8 mouse cellular contexts compared by ENCODE assay signal in genomic region chr1:36303381-36304320, GRCm38 (mm10). TPM values are rescaled to one million over a fixed set of nuclear protein-coding genes. Genes with fewer than 3 reads are reported as not detected.
DNase-seq lines count a peak whose midpoint lies in the region; ATAC-seq and TF ChIP-seq lines count a peak whose summit lies in the region.

No protein-coding gene starts in this region.

- peak overlapping the region; percentile 52 for H3K9ac ChIP-seq in forebrain, embryonic 14.5 days (ENCODE audit: low read length)
- H3K9ac ChIP-seq in heart, postnatal 0 days (replicated peaks; ENCODE audit: low read depth, low read length): peak overlapping the region; percentile 31; the same call in 1 of the 2 replicates
- no peak overlapping the region for H3K9ac ChIP-seq in liver, embryonic 15.5 days

- peak overlapping the region; percentile 60; the same call in 1 of the 2 replicates for H3K27ac ChIP-seq in forebrain, embryonic 14.5 days (ENCODE audit: low read depth, low read length)
- H3K27ac ChIP-seq in heart, postnatal 0 days (ENCODE audit: low read depth): peak overlapping the region; percentile 79
- H3K27ac ChIP-seq in liver, embryonic 15.5 days (replicated peaks): no peak overlapping the region

- peak; percentile 79 for ATAC-seq in forebrain, embryonic 14.5 days
- ATAC-seq in heart, postnatal 0 days (ENCODE audit: insufficient read depth, low read depth): peak; percentile 77
- no peak for ATAC-seq in liver, embryonic 15.5 days (ENCODE audit: insufficient read depth)

- DNase-seq in 3T3-L1 (ENCODE audit: low read depth, low spot score): peak; percentile 84
- peak; percentile 81 to 84 for DNase-seq in adrenal gland, postnatal 36 days
- peak; percentile 94 for DNase-seq in forebrain, embryonic 14.5 days (ENCODE audit: low spot score)
- DNase-seq in heart, postnatal 0 days (ENCODE audit: low spot score): peak; percentile 98
- DNase-seq in kidney, postnatal 36 days: peak; percentile 67
- DNase-seq in ovary, postnatal 36 days (ENCODE audit: low spot score): peak; percentile 65
- DNase-seq in urinary bladder, postnatal 14 days (ENCODE audit: low spot score): peak; percentile 86

- H3K27me3 ChIP-seq in forebrain, embryonic 14.5 days (replicated peaks; ENCODE audit: control insufficient read depth, insufficient read depth, low read length): peaks cover 4% of the 10 kb centered on the region; the same call in 1 of the 2 replicates
- H3K27me3 ChIP-seq in heart, postnatal 0 days (ENCODE audit: control insufficient read depth, insufficient read depth, low read length): no peaks in the 10 kb centered on the region
- peaks cover 74% of the 10 kb centered on the region for H3K27me3 ChIP-seq in liver, embryonic 15.5 days

- peak overlapping the region; percentile 67 for H3K4me2 ChIP-seq in forebrain, embryonic 14.5 days (ENCODE audit: low read length)
- H3K4me2 ChIP-seq in heart, postnatal 0 days (ENCODE audit: low read depth, low read length): peak overlapping the region; percentile 60
- peak overlapping the region; percentile 58 for H3K4me2 ChIP-seq in liver, embryonic 15.5 days

- TF ChIP-seq EP300 in heart, postnatal 0 days (IDR thresholded peaks at IDR 0.05; ENCODE audit: low read depth): 0 out of 2 replicates have a peak, but pooled peaks have one; percentile 72

- H3K4me1 ChIP-seq in forebrain, embryonic 14.5 days (ENCODE audit: control insufficient read depth, insufficient read depth, low read length): peaks cover 9% of the 10 kb centered on the region
- H3K4me1 ChIP-seq in heart, postnatal 0 days (ENCODE audit: control insufficient read depth, insufficient read depth): peaks cover 24% of the 10 kb centered on the region
- H3K4me1 ChIP-seq in liver, embryonic 15.5 days (replicated peaks): peaks cover 8% of the 10 kb centered on the region

- TF ChIP-seq CTCF in heart, postnatal 0 days (IDR thresholded peaks at IDR 0.05; ENCODE audit: low read depth): no peak

- H3K36me3 ChIP-seq in forebrain, embryonic 14.5 days (ENCODE audit: control insufficient read depth, insufficient read depth, low read length): no peaks in the 10 kb centered on the region
- no peaks in the 10 kb centered on the region for H3K36me3 ChIP-seq in heart, postnatal 0 days (replicated peaks; ENCODE audit: control insufficient read depth, insufficient read depth, low read length)
- H3K36me3 ChIP-seq in liver, embryonic 15.5 days (replicated peaks): no peaks in the 10 kb centered on the region

- H3K4me3 ChIP-seq in forebrain, embryonic 14.5 days (ENCODE audit: low read depth, low read length): peak overlapping the region; percentile 29
- peak overlapping the region; percentile 30 for H3K4me3 ChIP-seq in heart, postnatal 0 days (ENCODE audit: low read depth, low read length)
- peak overlapping the region; percentile 25; the same call in 1 of the 2 replicates for H3K4me3 ChIP-seq in liver, embryonic 15.5 days (replicated peaks)

- H3K9me3 ChIP-seq in forebrain, embryonic 14.5 days (replicated peaks; ENCODE audit: control insufficient read depth, low read length): no peaks in the 10 kb centered on the region
- no peaks in the 10 kb centered on the region for H3K9me3 ChIP-seq in heart, postnatal 0 days (replicated peaks; ENCODE audit: control insufficient read depth, low read length)
- no peaks in the 10 kb centered on the region for H3K9me3 ChIP-seq in liver, embryonic 15.5 days (replicated peaks)

- WGBS in forebrain, embryonic 14.5 days: 9% methylated on average over 30 of the region's 30 CpGs
- 9% methylated on average over 29 of the region's 30 CpGs for WGBS in heart, postnatal 0 days
- 8% methylated on average over 30 of the region's 30 CpGs for WGBS in liver, embryonic 15.5 days (ENCODE audit: insufficient replicate concordance)

RNA-seq across cellular contexts. Expression of gene Arid5a, which starts 3.9 kb away (rescaled TPM):
- total RNA-seq in adrenal gland, postnatal 36 days (2021): 1 to 10 TPM; 4.2 to 6.9 TPM
- 1.8 and 2.0 TPM in 2 replicates for polyA plus RNA-seq in forebrain, embryonic 14.5 days (2014; fragmentation: Nextera tagmentation; extraction: Ambion mirVana)
- total RNA-seq in heart, postnatal 0 days (2014; rRNA removed; ENCODE audit: low replicate concordance): 13.7 and 31.1 TPM in 2 replicates
- 6.6 and 8.5 TPM in 2 replicates for polyA plus RNA-seq in heart, postnatal 0 days (2015; fragmentation: Nextera tagmentation; extraction: Ambion mirVana)
- 3.5 and 4.2 TPM in 2 replicates for polyA plus RNA-seq in liver, embryonic 15.5 days (2015; fragmentation: Nextera tagmentation; extraction: Ambion mirVana)

RNA-seq across cellular contexts. Expression of gene Neurl3, which starts 29.2 kb away (rescaled TPM):
- total RNA-seq in adrenal gland, postnatal 36 days (2021): 1 to 10 TPM; 6.1 to 6.8 TPM
- 0.32 and 0.51 TPM in 2 replicates for polyA plus RNA-seq in forebrain, embryonic 14.5 days (2014; fragmentation: Nextera tagmentation; extraction: Ambion mirVana)
- 5.7 and 12.9 TPM in 2 replicates for total RNA-seq in heart, postnatal 0 days (2014; rRNA removed; ENCODE audit: low replicate concordance)
- polyA plus RNA-seq in heart, postnatal 0 days (2015; fragmentation: Nextera tagmentation; extraction: Ambion mirVana): 3.6 and 4.3 TPM in 2 replicates
- polyA plus RNA-seq in liver, embryonic 15.5 days (2015; fragmentation: Nextera tagmentation; extraction: Ambion mirVana): 2.4 and 3.0 TPM in 2 replicates

RNA-seq across cellular contexts. Expression of gene Uggt1, which starts 59.1 kb away (rescaled TPM):
- 10 to 100 TPM; 47.5 to 53.3 TPM for total RNA-seq in adrenal gland, postnatal 36 days (2021)
- 66.8 and 75.9 TPM in 2 replicates for polyA plus RNA-seq in forebrain, embryonic 14.5 days (2014; fragmentation: Nextera tagmentation; extraction: Ambion mirVana)
- 26.7 and 58.0 TPM in 2 replicates for total RNA-seq in heart, postnatal 0 days (2014; rRNA removed; ENCODE audit: low replicate concordance)
- 15.4 and 16.0 TPM in 2 replicates for polyA plus RNA-seq in heart, postnatal 0 days (2015; fragmentation: Nextera tagmentation; extraction: Ambion mirVana)
- polyA plus RNA-seq in liver, embryonic 15.5 days (2015; fragmentation: Nextera tagmentation; extraction: Ambion mirVana): 19.4 and 19.5 TPM in 2 replicates
